Mouse (Mus musculus): Measurements from ENCODE around the gene Cdadc1.

DNA sequence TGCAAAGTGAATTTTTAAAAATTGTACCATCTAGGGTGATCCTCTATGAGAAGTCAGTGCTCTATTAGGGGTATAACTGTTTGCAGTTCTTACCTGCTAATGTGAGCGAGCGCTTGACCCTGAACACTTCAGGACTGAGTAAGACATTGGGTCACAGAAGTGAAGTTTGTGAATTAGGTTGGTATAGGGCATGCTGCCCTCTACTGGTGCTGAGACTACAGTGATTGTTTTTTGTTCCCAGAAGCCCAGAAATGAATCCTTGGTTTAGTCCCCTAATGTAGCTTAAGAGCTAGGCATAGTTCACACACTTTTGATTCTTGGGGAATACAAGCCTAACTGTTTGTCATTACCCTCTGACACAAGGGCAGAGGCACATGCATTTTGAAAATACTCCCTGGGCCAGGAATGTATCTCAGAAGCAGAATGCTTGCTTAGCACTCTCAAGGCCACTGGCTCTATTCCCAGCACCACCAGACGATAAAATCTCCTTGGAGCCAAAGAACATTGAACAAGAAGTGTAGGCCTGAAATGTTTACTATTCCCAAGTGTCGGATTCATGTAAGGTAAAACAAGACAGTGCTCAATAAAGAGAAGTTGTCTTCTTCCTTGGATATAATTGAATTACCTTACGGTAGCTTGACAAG lies 6.4 kb upstream of the Cdadc1 start:
- no peak for TF ChIP-seq POLR2A (IDR thresholded peaks at IDR 0.05; ENCODE audit: extremely low read depth, insufficient read depth, low read length)
- TF ChIP-seq CTCF (IDR thresholded peaks at IDR 0.05; ENCODE audit: low read depth, low read length): 0 out of 2 replicates have a peak, but pooled peaks have one; percentile 20
